Mouse (Mus musculus) embryonic facial prominence, embryonic 14.5 days (tissue): Measurements from ENCODE around the gene Pih1d3. TPM values are rescaled to one million over a fixed set of nuclear protein-coding genes. Genes with fewer than 3 reads are reported as not detected.

Experiments used
- ATAC-seq: fragments of 200-750 bp; cut with Nextera tagmentation; 2 replicates; pipeline ENCODE4 v1.8.0; 2017; ENCODE audit warnings: low read depth, moderate number of reproducible peaks, moderate TSS enrichment
- DNase-seq: peaks from one replicate; pipeline ENCODE4 v3.0.0-alpha.2; 2015; ENCODE audit warnings: low spot score
- H3K27ac ChIP-seq: fragments of 300-500 bp; sonication (generic); replicated peaks from 2 replicates; pipeline ENCODE4 v1.5.1; 2014; ENCODE audit warnings: low read depth, mild to moderate bottlenecking, low read length, moderate library complexity
- H3K27me3 ChIP-seq: fragments of 300-500 bp; sonication (generic); replicated peaks from 2 replicates; pipeline ENCODE4 v1.6.1; 2014; ENCODE audit warnings: low read length; ENCODE audit not compliant: control insufficient read depth, insufficient read depth
- H3K36me3 ChIP-seq: fragments of 300-500 bp; sonication (generic); 2 replicates; pipeline ENCODE4 v1.6.1; 2014; ENCODE audit warnings: low read length, mixed read lengths; ENCODE audit not compliant: control insufficient read depth, insufficient read depth
- H3K4me1 ChIP-seq: fragments of 300-500 bp; sonication (generic); 2 replicates; pipeline ENCODE4 v1.6.1; 2014; ENCODE audit warnings: antibody characterized with exemption, low read length; ENCODE audit not compliant: control insufficient read depth, insufficient read depth
- H3K4me2 ChIP-seq: fragments of 300-500 bp; sonication (generic); 2 replicates; pipeline ENCODE4 v1.6.1; 2014; ENCODE audit warnings: low read depth, mild to moderate bottlenecking, low read length, moderate library complexity, mixed read lengths
- H3K4me3 ChIP-seq: fragments of 300-500 bp; sonication (generic); 2 replicates; pipeline ENCODE4 v1.5.1; 2014; ENCODE audit warnings: low read depth, mild to moderate bottlenecking, low read length
- H3K9ac ChIP-seq: fragments of 300-500 bp; sonication (generic); 2 replicates; pipeline ENCODE4 v1.6.1; 2014; ENCODE audit warnings: low read depth, mild to moderate bottlenecking, low read length, moderate library complexity, mixed read lengths
- H3K9me3 ChIP-seq: fragments of 300-500 bp; sonication (generic); 2 replicates; pipeline ENCODE4 v1.6.1; 2016; ENCODE audit warnings: low read length; ENCODE audit not compliant: control insufficient read depth
- WGBS: fragments of 180-500 bp; shearing (Covaris S2); extraction: QIAGEN DNeasy Blood & Tissue Kit; methylation state at CpG from one replicate; pipeline ENCODE4 v1.1.7; 2014; 5-methylcytosine and 5-hydroxymethylcytosine counted together
- polyA plus RNA-seq: library from polyadenylated mRNA; unstranded; fragments of >200 nt; fragmentation: Nextera tagmentation; extraction: Ambion mirVana; gene quantifications from 2 replicates; pipeline ENCODE4 v1.2.1, GENCODE M21; 2014

Pih1d3 gene
- not detected in 2 replicates for polyA plus RNA-seq

DNA sequence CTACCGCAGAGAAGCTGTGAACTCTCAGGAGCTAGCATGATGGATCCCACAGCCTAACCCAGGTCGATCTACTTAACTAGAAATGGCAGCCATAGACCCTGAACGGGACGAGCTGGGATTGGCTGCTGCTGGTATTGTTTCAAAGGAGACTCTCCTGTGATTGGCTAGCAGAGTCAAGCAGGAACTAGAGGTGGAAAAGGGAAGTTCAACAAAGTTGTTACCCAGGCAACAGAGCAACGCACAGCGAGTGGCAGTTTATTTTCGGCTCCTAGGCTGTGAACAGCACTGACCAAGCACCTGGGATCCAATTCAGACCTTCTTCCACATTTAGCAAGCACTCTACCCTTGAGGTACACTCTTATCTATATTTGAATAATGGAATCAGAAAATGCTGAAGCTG is at the start of gene Pih1d3, which contains the start of gene 4931428L18Rik:
Pih1d3 (plus strand) TSS at position 275 of the 400 bp plus-strand sequence.
4931428L18Rik (minus strand) TSS at position 121 of the 400 bp plus-strand sequence.
- Histone ChIP-seq H3K9ac (no peak within 1 kb of the TSS), H3K9me3 (no peaks in the 10 kb centered on the region), H3K4me2 (no peak within 1 kb of the TSS), H3K27me3 (no peaks in the 10 kb centered on the region), H3K36me3 (no peaks in the 10 kb centered on the region), H3K4me1 (no peaks in the 10 kb centered on the region), H3K4me3 (no peak within 1 kb of the TSS), H3K27ac (no peak within 1 kb of the TSS)
- WGBS: 84% methylated on average over 7 of the region's 7 CpGs
- DNase-seq: no peak
- no peak for ATAC-seq

DNA sequence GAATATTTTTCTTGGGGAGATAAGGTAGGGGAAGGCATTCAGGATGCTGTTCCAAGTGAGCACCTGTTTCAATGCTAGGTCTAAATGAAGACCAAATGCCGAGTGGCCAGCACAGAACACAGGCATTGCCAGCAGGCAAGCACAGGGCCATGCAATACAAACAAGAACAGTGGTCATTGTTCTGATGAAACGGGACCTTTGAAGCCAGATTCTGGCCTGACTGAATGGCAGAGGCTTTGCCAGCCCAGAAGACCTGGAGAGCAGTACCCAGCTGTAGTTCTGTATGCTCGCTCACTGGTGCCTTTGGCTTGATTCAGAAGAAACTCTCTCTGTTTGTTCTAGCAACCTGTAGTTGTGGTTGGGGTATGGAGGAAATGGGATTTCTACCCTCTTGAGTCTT is 47.2 kb upstream of the Pih1d3 start:
- no peak overlapping the region for H3K27ac ChIP-seq
- DNase-seq: no peak
- no peak overlapping the region for H3K4me3 ChIP-seq
- no peaks in the 10 kb centered on the region for H3K27me3 ChIP-seq
- ATAC-seq: no peak
- no peak overlapping the region for H3K9ac ChIP-seq
- no peaks in the 10 kb centered on the region for H3K36me3 ChIP-seq
- no peak overlapping the region for H3K4me2 ChIP-seq
- no peaks in the 10 kb centered on the region for H3K9me3 ChIP-seq
- H3K4me1 ChIP-seq: no peaks in the 10 kb centered on the region
- 61% methylated on average over 3 of the region's 3 CpGs for WGBS

DNA sequence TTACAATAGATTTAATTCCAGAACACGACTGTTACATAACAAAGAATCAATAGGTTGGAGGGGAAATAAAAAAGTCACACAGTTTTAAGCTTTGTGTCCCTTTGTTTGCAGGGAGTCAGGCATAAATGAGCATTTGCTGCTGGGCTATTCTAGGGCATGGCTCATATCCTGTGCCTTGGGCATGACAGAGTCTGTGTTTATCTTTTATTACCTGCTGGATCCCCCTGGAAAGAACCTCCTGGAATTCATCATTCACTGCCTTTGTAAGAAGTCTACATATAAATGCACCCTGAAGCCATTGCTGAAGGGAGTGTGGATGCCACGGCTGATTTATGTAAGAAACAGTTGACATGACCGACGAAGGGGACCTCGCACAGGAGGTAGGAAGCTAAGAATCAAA is 46.5 kb upstream of the Pih1d3 start, which contains the start of gene Lgsn:
Lgsn (plus strand) TSS at position 301 of the 400 bp plus-strand sequence.
- ATAC-seq: no peak
- Histone ChIP-seq H3K4me2 (no peak within 1 kb of the TSS), H3K4me1 (no peaks in the 10 kb centered on the region), H3K9me3 (no peaks in the 10 kb centered on the region), H3K9ac (no peak within 1 kb of the TSS), H3K36me3 (no peaks in the 10 kb centered on the region), H3K27me3 (no peaks in the 10 kb centered on the region), H3K27ac (no peak within 1 kb of the TSS), H3K4me3 (no peak within 1 kb of the TSS)
- 78% methylated on average over 5 of the region's 5 CpGs for WGBS
- DNase-seq: no peak

DNA sequence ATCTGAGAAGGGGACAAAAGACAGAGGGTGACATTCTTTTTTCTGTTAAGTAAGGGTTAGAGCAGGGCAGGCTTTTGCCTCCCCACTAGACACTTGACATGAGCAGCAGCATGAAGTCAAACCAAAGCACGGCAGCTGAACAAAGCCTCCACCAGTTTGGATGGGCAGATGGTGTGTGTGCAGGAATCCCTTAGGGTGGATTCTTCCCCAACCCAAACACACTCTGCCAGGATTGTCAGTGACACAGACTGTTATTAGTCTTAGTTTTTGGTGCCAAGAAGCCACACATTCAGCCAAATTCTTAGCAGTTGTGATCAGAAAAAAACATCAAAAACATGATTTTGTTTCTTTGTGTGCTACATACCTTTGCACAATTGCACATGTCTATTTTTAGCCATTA is 44.4 kb upstream of the Pih1d3 start:
- Histone ChIP-seq H3K4me2 (no peak overlapping the region), H3K9me3 (no peaks in the 10 kb centered on the region), H3K36me3 (no peaks in the 10 kb centered on the region), H3K27me3 (no peaks in the 10 kb centered on the region), H3K4me3 (no peak overlapping the region), H3K27ac (no peak overlapping the region), H3K4me1 (no peaks in the 10 kb centered on the region), H3K9ac (no peak overlapping the region)
- WGBS: 29% methylated on average over 1 of the region's 1 CpGs
- ATAC-seq: no peak
- no peak for DNase-seq

DNA sequence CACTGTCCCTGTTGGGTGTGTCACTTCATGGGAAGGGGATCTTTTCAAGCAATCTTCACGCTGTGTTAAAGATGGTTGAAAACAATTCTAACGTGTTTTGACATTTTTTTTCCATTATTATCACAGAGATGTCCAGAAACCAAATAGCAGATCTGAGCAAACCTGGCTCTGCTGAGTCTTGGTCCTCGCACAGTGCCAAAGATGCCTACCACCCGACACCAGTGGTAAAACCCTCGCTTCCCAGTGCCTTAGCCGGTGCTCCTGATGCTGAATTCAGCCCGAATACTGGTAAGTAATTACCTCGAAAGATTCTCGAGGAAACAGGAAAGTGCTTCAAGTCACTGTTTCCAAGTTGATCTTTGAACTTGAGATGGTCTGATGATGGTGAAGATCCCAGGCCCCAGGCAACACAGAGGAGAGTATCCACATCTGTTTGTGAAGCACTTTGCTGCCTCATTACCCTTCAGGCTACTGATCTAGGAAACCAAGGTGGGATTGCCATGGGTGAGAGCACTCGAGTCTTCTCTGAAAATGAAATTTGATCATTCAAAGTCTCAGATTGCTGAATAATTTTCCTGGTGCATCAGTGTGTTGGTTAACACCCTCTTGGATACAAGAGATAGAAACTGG is 32.3 kb upstream of the Pih1d3 start:
- WGBS: 66% methylated on average over 10 of the region's 10 CpGs
- H3K4me2 ChIP-seq: no peak overlapping the region
- H3K36me3 ChIP-seq: no peaks in the 10 kb centered on the region
- no peaks in the 10 kb centered on the region for H3K9me3 ChIP-seq
- no peaks in the 10 kb centered on the region for H3K27me3 ChIP-seq
- no peak for ATAC-seq
- DNase-seq: no peak
- no peak overlapping the region for H3K4me3 ChIP-seq
- H3K27ac ChIP-seq: no peak overlapping the region
- H3K4me1 ChIP-seq: no peaks in the 10 kb centered on the region
- no peak overlapping the region for H3K9ac ChIP-seq

DNA sequence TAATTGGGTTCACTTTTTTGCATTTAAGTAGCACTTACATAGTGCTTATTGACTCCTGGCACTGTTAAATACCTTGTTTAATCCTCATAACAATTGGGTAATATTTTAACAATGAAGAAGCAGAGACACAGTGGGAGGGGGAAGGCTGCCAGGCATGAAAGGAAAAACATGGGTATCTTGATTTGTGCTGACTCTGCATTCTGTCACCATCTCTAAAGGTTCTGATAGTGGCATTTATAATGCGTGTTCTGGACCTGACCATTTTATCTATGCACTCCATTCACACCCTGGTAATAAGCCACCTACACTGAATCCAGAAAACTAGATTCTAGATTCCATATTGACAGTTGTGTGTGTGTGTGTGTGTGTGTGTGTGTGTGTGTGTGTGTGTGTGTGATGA is 27.0 kb upstream of the Pih1d3 start:
- Histone ChIP-seq H3K4me1 (no peaks in the 10 kb centered on the region), H3K9ac (no peak overlapping the region), H3K4me2 (no peak overlapping the region), H3K4me3 (no peak overlapping the region), H3K36me3 (no peaks in the 10 kb centered on the region), H3K27me3 (no peaks in the 10 kb centered on the region), H3K27ac (no peak overlapping the region), H3K9me3 (no peaks in the 10 kb centered on the region)
- 83% methylated on average over 1 of the region's 1 CpGs for WGBS
- ATAC-seq: no peak
- DNase-seq: no peak

DNA sequence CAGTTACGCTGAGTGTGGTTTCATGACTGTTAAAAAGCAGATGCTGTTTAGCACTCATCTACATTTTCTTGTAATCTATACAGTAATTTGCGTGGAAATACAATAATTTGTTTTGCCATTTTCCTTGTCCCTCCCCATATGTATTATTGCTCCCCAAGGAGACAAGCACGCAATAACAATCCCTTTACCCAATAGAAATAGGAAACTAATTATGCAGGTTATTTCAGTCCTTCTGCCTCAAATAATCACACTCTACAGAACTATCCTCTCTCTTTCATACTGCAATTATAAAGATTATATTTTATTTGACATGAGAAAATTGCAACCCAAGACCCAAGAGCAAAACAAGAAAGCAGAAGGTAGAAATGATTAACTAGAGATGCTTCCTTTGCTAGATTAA is 25.7 kb upstream of the Pih1d3 start:
- Histone ChIP-seq H3K27me3 (no peaks in the 10 kb centered on the region), H3K36me3 (no peaks in the 10 kb centered on the region), H3K9ac (no peak overlapping the region), H3K4me2 (no peak overlapping the region), H3K4me3 (no peak overlapping the region), H3K9me3 (no peaks in the 10 kb centered on the region), H3K4me1 (no peaks in the 10 kb centered on the region), H3K27ac (no peak overlapping the region)
- WGBS: 85% methylated on average over 3 of the region's 3 CpGs
- ATAC-seq (no peak), DNase-seq (no peak)

DNA sequence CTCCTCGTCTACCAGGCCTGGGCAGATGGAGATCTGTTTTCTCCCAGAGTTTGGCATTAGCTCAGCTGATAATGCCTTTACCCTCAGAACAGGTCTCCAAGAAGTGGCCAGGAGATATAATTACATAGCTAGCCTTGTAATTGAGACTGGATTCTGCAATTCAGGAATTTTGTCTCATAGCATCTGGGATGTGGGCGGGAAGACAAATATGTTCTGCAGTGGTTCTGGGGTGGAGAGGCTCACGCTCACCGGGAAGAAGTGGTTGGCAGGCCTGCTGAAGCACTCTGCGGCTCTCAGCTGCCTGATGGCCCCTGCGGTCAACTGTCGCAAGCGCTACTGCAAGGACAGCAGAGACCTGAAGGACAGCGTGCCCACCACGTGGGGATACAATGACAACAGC is 18.9 kb upstream of the Pih1d3 start:
- Histone ChIP-seq H3K4me1 (no peaks in the 10 kb centered on the region), H3K4me3 (no peak overlapping the region), H3K9ac (no peak overlapping the region), H3K27me3 (no peaks in the 10 kb centered on the region), H3K9me3 (no peaks in the 10 kb centered on the region), H3K27ac (no peak overlapping the region), H3K36me3 (no peaks in the 10 kb centered on the region), H3K4me2 (no peak overlapping the region)
- DNase-seq: no peak
- no peak for ATAC-seq
- WGBS: 90% methylated on average over 10 of the region's 10 CpGs

DNA sequence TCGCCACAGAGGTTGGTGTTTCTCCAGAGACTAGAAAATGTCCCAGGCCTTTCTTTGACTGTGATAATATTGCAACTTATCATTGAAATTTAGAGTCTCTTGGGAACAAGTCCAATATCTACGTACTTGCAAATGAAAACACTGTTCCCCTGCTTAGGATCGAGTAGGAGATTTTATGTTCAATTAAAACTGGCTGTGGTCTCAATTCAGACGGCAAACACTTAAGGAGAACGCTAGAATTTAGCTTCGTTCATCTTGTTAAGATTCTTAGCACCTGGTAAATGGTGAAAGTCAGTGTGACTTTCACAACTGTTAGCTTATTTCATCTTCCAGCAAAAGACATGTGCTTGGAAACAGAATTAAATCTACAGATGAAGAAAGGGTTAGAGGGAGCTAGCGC is 17.3 kb upstream of the Pih1d3 start:
- H3K9me3 ChIP-seq: no peaks in the 10 kb centered on the region
- no peak overlapping the region for H3K4me3 ChIP-seq
- no peak overlapping the region for H3K4me2 ChIP-seq
- H3K9ac ChIP-seq: no peak overlapping the region
- H3K36me3 ChIP-seq: no peaks in the 10 kb centered on the region
- H3K4me1 ChIP-seq: no peaks in the 10 kb centered on the region
- H3K27ac ChIP-seq: no peak overlapping the region
- DNase-seq (no peak), ATAC-seq (no peak)
- no peaks in the 10 kb centered on the region for H3K27me3 ChIP-seq
- 79% methylated on average over 7 of the region's 7 CpGs for WGBS
